Mouse (Mus musculus) liver, embryonic 15.5 days (tissue): ENCODE data around the gene Cd300lg. TPM values are rescaled to one million over a fixed set of nuclear protein-coding genes. Genes with fewer than 3 reads are reported as not detected.

Experiments
- ATAC-seq: fragments of 200-750 bp; cut with Nextera tagmentation; 2 replicates; pipeline ENCODE4 v1.8.0; 2017; ENCODE audit warnings: moderate number of reproducible peaks, mild to moderate bottlenecking, moderate library complexity; ENCODE audit not compliant: insufficient read depth
- H3K27ac ChIP-seq: fragments of 300-500 bp; sonication (generic); replicated peaks from 2 replicates; pipeline ENCODE4 v1.5.1; 2015; ENCODE audit warnings: mild to moderate bottlenecking, inconsistent platforms
- H3K27me3 ChIP-seq: fragments of 300-500 bp; sonication (generic); 2 replicates; pipeline ENCODE4 v1.6.1; 2015; ENCODE audit warnings: mild to moderate bottlenecking, inconsistent platforms
- H3K36me3 ChIP-seq: fragments of 300-500 bp; sonication (generic); replicated peaks from 2 replicates; pipeline ENCODE4 v1.6.1; 2015; ENCODE audit warnings: moderate library complexity, mild to moderate bottlenecking, inconsistent platforms
- H3K4me1 ChIP-seq: fragments of 300-500 bp; sonication (generic); replicated peaks from 2 replicates; pipeline ENCODE4 v1.6.1; 2015; ENCODE audit warnings: inconsistent platforms
- H3K4me2 ChIP-seq: fragments of 300-500 bp; sonication (generic); 2 replicates; pipeline ENCODE4 v1.6.1; 2015; ENCODE audit warnings: moderate library complexity, mild to moderate bottlenecking, inconsistent platforms
- H3K4me3 ChIP-seq: fragments of 300-500 bp; sonication (generic); replicated peaks from 2 replicates; pipeline ENCODE4 v1.5.1; 2015; ENCODE audit warnings: mild to moderate bottlenecking, inconsistent platforms
- H3K9ac ChIP-seq: fragments of 300-500 bp; sonication (generic); 2 replicates; pipeline ENCODE4 v1.6.1; 2015; ENCODE audit warnings: moderate library complexity, mild to moderate bottlenecking, inconsistent platforms
- H3K9me3 ChIP-seq: fragments of 300-500 bp; sonication (generic); replicated peaks from 2 replicates; pipeline ENCODE4 v1.6.1; 2016; ENCODE audit warnings: inconsistent platforms
- WGBS: fragments of 180-500 bp; shearing (Covaris S2); methylation state at CpG from one replicate; pipeline ENCODE4 v1.1.7; 2015; ENCODE audit warnings: mixed read lengths; ENCODE audit not compliant: insufficient replicate concordance; 5-methylcytosine and 5-hydroxymethylcytosine counted together
- polyA plus RNA-seq: library from polyadenylated mRNA; unstranded; fragments of >200 nt; fragmentation: Nextera tagmentation; extraction: Ambion mirVana; gene quantifications from 2 replicates; pipeline ENCODE4 v1.2.1, GENCODE M21; 2015

The Cd300lg gene
- polyA plus RNA-seq, 1 experiment from 2014 or later: 0.69 TPM

DNA sequence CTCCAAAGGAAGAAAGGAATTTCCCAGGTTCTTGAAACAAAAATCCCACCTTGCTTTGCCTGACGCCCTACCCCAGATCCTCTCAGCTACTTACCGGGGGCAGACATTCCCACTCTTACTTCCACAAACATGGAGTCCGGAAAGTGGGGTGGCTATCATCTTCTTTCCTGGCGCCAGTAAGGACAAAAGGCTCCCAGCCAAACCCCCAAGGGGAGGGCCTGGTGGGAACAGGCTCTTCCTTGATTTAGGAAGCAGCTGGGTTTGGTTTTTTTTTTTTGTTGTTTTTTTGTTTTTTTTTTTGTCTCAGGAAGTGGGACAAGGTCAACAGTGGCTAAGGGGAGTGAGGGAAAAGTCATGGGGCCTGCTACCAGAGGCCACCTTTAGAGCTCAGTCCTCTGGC, 10.2 kb downstream of the Cd300lg start:
- WGBS: 49% methylated on average over 4 of the region's 4 CpGs
- Histone ChIP-seq H3K4me2 (no peak overlapping the region), H3K36me3 (no peaks in the 10 kb centered on the region), H3K4me3 (no peak overlapping the region), H3K9ac (no peak overlapping the region), H3K9me3 (no peaks in the 10 kb centered on the region), H3K27me3 (peaks cover 15% of the 10 kb centered on the region; the same call in 1 of the 2 replicates), H3K4me1 (no peaks in the 10 kb centered on the region), H3K27ac (0 out of 2 replicates have a peak overlapping the region, but pooled peaks have one; percentile 3)
- ATAC-seq: no peak

DNA sequence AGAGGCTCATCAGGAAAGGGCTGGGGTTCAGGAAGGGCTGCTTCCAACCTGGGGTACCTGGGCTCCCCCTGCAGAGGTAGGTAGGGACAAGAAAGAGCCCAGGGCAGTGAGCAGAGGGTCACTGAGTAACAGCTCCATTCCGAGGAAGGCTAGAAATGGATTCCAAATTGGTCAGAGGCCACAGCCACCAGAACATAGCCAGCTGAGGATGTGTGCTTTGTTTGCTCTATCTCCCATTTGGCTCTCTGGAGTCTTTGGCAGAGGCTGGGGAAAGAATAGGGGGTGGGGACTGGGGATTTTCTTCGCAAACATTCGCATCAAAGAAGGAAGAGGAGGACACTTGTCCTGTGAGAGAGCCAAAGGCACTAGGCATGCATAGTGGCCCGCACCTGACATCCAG, 10.6 kb downstream of the Cd300lg start:
- no peak for ATAC-seq
- H3K9ac ChIP-seq: no peak overlapping the region
- H3K27me3 ChIP-seq: peaks cover 15% of the 10 kb centered on the region; the same call in 1 of the 2 replicates
- 0 out of 2 replicates have a peak overlapping the region, but pooled peaks have one; percentile 3 for H3K27ac ChIP-seq
- WGBS: 55% methylated on average over 4 of the region's 4 CpGs
- no peaks in the 10 kb centered on the region for H3K4me1 ChIP-seq
- H3K36me3 ChIP-seq: no peaks in the 10 kb centered on the region
- H3K9me3 ChIP-seq: no peaks in the 10 kb centered on the region
- H3K4me3 ChIP-seq: no peak overlapping the region
- no peak overlapping the region for H3K4me2 ChIP-seq

DNA sequence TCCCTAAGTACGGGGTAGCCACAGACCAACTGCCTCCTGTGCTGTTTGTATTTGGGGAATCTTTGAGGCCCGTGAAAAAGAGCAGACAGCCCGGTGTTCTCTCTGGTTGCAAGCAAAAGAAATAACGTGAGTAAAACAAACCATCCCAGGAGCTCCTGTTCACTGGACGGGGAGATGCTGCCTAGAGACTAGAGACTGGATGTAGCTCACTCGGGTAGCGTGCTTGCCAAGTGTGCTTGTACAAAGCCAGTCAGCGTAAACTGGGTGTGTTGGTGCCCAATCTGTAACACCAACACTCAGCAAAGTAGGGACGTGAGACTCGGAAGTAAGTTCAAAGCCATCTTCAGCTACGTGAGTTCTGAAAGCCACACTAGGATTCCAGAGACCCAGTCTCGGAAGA, 11.4 kb downstream of the Cd300lg start:
- Histone ChIP-seq H3K4me2 (no peak overlapping the region), H3K4me1 (no peaks in the 10 kb centered on the region), H3K9me3 (no peaks in the 10 kb centered on the region), H3K4me3 (no peak overlapping the region), H3K36me3 (no peaks in the 10 kb centered on the region), H3K27ac (no peak overlapping the region), H3K27me3 (peaks cover 15% of the 10 kb centered on the region; the same call in 1 of the 2 replicates), H3K9ac (no peak overlapping the region)
- 72% methylated on average over 12 of the region's 12 CpGs for WGBS
- ATAC-seq: no peak

DNA sequence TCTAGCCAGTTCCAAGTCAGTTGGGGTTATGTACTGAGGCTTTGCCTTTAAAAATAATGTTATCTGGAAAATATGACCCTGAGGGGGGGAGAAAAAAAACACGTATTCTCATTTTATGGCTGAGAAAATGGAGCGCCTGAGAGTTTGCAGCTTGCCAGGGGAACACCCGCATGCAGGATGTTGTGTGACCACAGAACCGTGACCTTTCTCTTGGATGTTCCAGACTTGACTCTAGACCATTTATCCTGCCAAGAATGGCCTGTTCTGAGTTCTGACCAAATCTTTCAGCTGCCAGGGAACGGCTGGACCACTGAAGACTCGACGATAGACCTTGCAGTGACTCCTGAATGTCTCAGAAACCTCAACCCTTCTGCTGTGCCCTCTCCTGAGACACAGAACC, 11.9 kb downstream of the Cd300lg start:
- Histone ChIP-seq H3K9me3 (no peaks in the 10 kb centered on the region), H3K36me3 (no peaks in the 10 kb centered on the region), H3K4me1 (no peaks in the 10 kb centered on the region), H3K4me3 (no peak overlapping the region), H3K27me3 (peaks cover 15% of the 10 kb centered on the region; the same call in 1 of the 2 replicates), H3K4me2 (no peak overlapping the region), H3K9ac (no peak overlapping the region), H3K27ac (no peak overlapping the region)
- 60% methylated on average over 7 of the region's 7 CpGs for WGBS
- ATAC-seq: no peak

DNA sequence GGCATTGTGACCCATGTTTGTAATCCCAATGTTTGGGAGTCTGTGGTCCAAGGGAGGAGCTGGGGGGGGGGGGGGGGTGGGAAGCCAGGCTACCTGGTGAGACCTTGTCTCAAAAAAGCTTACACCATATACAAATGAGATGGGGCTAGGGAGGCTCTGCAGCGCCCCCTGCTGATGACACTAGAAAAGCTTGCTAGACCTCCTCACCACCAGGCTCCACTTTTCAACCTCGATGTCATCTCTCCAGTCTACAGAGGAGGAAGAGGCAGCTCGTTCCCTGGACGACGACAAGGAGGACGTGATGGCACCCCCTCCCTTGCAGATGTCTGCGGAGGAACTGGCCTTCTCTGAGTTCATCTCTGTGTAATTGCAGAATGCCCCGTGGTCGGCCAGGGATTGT, 12.5 kb downstream of the Cd300lg start:
- H3K4me2 ChIP-seq: no peak overlapping the region
- ATAC-seq: no peak
- H3K4me3 ChIP-seq: no peak overlapping the region
- H3K4me1 ChIP-seq: no peaks in the 10 kb centered on the region
- H3K27me3 ChIP-seq: peaks cover 15% of the 10 kb centered on the region; the same call in 1 of the 2 replicates
- H3K9me3 ChIP-seq: no peaks in the 10 kb centered on the region
- H3K9ac ChIP-seq: no peak overlapping the region
- WGBS: 19% methylated on average over 9 of the region's 9 CpGs
- no peak overlapping the region for H3K27ac ChIP-seq
- H3K36me3 ChIP-seq: 0 out of 2 replicates have a peak, but pooled peaks cover 2% of the 10 kb centered on the region

DNA sequence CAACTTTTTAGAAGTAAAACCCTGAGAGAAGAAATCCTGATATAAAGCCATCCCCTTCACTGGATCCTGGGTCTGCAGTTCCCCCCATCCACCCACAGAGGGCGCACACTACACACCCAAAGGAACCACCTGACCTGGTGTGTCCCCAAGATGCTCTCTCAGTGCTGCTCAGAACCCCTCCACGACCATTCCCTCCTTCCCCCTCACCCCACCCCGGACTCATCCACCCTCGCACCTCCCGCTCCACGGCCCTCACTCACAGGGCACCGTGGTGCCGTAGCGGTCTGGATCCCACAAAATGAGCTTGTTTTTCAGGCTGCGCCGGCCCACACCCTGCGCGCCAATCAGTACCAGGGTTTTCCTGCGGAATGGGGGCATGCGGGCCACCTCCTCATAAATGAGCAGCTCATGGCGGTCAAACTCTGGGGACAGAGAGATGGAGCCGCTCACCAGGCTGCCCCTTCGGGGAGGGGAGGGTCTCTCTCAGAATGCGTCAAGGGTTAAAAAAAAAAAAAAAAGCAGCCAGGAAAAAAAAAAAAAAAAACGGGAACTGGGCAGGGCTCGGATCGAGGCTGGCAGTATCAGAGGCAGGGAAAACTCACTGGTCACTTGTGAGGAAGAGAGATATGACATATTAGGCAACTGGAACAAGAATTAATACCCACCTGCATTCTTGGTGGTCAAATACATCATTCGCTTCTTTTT, 20.1 kb downstream of the Cd300lg start:
- H3K9me3 ChIP-seq: no peaks in the 10 kb centered on the region
- peak overlapping the region; percentile 6; the same call in 1 of the 2 replicates for H3K4me3 ChIP-seq
- H3K36me3 ChIP-seq: peaks cover 46% of the 10 kb centered on the region
- H3K4me1 ChIP-seq: peaks cover 21% of the 10 kb centered on the region
- H3K4me2 ChIP-seq: peak overlapping the region; percentile 46
- ATAC-seq: no peak
- no peak overlapping the region for H3K9ac ChIP-seq
- 6% methylated on average over 23 of the region's 23 CpGs for WGBS
- H3K27me3 ChIP-seq: peaks cover 24% of the 10 kb centered on the region
- H3K27ac ChIP-seq: no peak overlapping the region

DNA sequence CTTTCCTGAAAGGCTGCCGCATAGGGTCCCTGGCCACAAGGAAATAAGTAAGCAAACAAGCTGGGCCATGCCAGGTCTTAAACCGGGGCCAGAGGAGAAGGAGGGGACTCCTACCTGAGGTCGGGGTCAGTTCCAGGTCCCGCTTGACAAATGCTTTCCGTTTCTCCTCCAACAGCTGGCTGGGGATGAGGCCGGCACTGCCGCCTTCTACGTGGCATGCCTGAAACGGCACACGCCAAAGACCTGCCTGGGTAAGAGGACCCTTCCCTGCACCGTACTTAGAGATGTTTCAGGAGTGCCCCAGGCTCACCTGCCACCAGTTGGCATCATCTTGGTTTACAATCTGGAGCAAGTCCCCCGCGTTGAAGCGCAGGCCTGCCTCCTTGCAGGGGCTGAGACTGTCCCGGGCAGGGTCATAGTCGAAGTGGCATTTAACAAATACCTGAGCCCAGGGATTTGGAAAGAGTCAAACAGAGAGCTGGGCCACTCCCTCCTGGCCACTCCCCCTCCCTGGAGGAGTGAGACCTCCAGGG, 20.7 kb downstream of the Cd300lg start:
- Histone ChIP-seq H3K27me3 (peaks cover 24% of the 10 kb centered on the region), H3K36me3 (peaks cover 46% of the 10 kb centered on the region), H3K9me3 (no peaks in the 10 kb centered on the region), H3K27ac (no peak overlapping the region), H3K4me1 (peaks cover 21% of the 10 kb centered on the region), H3K4me3 (no peak overlapping the region), H3K9ac (no peak overlapping the region), H3K4me2 (no peak overlapping the region)
- no peak for ATAC-seq
- WGBS: 34% methylated on average over 16 of the region's 16 CpGs

DNA sequence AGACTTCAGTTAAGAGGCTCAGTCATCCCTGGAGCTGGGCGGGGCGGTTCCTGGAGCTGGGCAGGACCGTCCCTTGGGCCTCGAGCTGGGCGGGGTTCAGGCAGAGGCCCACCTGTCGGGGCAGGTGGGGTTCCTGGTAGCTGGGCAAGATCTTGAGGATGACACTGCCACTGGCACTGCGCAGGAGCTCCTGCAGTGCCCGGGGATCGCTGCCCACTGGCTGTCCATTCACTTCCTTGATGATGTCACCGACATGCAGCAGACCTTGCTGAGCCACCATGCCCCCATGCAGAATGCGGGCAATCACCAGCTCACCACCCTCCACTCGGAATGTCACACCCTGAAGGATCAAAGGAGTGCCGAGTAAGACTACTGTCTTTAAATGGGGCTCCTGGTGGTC, 21.8 kb downstream of the Cd300lg start:
- Histone ChIP-seq H3K27me3 (peaks cover 24% of the 10 kb centered on the region), H3K4me3 (no peak overlapping the region), H3K4me2 (no peak overlapping the region), H3K4me1 (peaks cover 26% of the 10 kb centered on the region), H3K9me3 (no peaks in the 10 kb centered on the region), H3K36me3 (peaks cover 46% of the 10 kb centered on the region), H3K27ac (no peak overlapping the region), H3K9ac (no peak overlapping the region)
- peak; percentile 25; the same call in 1 of the 2 replicates for ATAC-seq
- WGBS: 70% methylated on average over 13 of the region's 13 CpGs

DNA sequence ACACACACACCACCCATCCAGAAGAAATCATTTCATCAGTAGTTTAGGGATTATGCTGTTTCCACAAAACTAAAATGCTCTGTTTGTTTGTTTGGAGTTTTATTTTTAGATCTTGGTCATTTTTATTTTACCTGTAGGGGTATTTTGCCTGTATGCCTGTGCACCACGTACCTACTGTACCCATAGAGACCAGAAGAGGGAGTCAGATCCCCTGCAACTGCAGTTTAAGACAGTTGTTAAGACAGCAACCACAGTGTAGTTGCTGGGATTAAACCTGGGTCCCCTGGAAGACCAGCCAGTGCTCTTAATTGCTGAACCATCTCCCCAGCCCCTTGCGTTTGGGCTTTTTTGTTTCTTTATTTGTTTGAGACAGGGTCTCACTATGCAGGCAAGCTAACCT, 27.7 kb downstream of the Cd300lg start:
- ATAC-seq: no peak

DNA sequence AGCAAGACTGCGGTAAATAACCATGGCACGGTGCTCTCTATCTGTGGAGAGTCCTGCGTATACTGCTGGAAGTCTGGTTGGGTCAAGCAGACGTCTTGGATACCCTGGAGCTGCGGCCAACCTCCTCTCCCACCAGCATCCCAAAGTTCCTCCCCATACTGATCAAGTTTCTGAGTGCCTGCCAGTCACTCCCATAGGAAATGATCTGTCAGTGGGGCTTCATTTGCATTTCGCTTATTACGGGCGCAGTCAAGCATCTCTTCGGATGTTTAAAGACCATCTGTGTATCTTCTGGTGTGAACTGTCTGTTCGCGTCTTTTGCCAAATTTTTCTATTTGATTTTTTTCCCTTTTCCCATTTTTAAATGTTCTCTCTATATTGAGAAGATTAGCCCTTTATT, 28.3 kb downstream of the Cd300lg start:
- WGBS: 61% methylated on average over 11 of the region's 11 CpGs
- Histone ChIP-seq H3K9ac (no peak overlapping the region), H3K4me2 (no peak overlapping the region), H3K27ac (no peak overlapping the region), H3K4me1 (peaks cover 5% of the 10 kb centered on the region; the same call in 1 of the 2 replicates), H3K9me3 (no peaks in the 10 kb centered on the region), H3K4me3 (no peak overlapping the region), H3K27me3 (peaks cover 16% of the 10 kb centered on the region), H3K36me3 (0 out of 2 replicates have a peak, but pooled peaks cover 4% of the 10 kb centered on the region)
- ATAC-seq: no peak

More for the DNA sequence above, 27.7 kb downstream of the Cd300lg start:
- 30% methylated on average over 2 of the region's 2 CpGs for WGBS
- H3K9me3 ChIP-seq: no peaks in the 10 kb centered on the region
- peaks cover 5% of the 10 kb centered on the region; the same call in 1 of the 2 replicates for H3K4me1 ChIP-seq
- peaks cover 9% of the 10 kb centered on the region for H3K36me3 ChIP-seq
- no peak overlapping the region for H3K9ac ChIP-seq
- no peak overlapping the region for H3K4me3 ChIP-seq
- H3K27ac ChIP-seq: no peak overlapping the region
- no peak overlapping the region for H3K4me2 ChIP-seq
- H3K27me3 ChIP-seq: peaks cover 16% of the 10 kb centered on the region

DNA sequence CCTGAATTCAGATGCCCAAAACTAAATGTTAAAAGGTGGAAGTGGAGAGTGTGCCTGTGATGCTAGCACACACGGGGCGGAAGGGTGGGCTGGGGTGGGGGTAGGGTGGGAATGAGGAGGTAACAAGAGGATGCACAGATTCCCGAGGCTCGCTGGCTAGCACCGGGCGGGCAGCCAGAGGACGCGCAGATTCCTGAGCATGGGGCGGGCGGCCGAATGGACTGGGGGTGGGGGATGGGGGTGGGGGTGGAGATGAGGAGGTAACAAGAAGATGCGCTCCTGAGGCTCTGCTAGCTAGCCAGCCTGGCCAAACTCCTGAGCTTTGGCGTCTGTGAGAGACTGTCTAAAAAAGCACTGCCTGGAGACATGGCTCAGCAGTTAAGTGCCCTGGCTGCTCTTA, 29.1 kb downstream of the Cd300lg start:
- peaks cover 5% of the 10 kb centered on the region; the same call in 1 of the 2 replicates for H3K4me1 ChIP-seq
- WGBS: 25% methylated on average over 13 of the region's 13 CpGs
- no peak overlapping the region for H3K4me3 ChIP-seq
- no peak overlapping the region for H3K9ac ChIP-seq
- no peak overlapping the region for H3K4me2 ChIP-seq
- H3K27me3 ChIP-seq: peaks cover 16% of the 10 kb centered on the region
- H3K9me3 ChIP-seq: no peaks in the 10 kb centered on the region
- ATAC-seq: no peak
- H3K27ac ChIP-seq: no peak overlapping the region
- H3K36me3 ChIP-seq: 0 out of 2 replicates have a peak, but pooled peaks cover 4% of the 10 kb centered on the region
